Mouse (Mus musculus) CH12.LX (cell line): ENCODE measurements around the gene Klhl18. TPM values are rescaled to one million over a fixed set of nuclear protein-coding genes. Genes with fewer than 3 reads are reported as not detected.

Experiments
- DNase-seq: peaks from one replicate; pipeline ENCODE4 v3.0.0-alpha.2; 2013; ENCODE audit errors: extremely low read depth
- H3K27ac ChIP-seq: 2 replicates; pipeline ENCODE4 v1.5.1; 2012; ENCODE audit warnings: low read depth, mild to moderate bottlenecking, control low read depth, moderate library complexity; ENCODE audit not compliant: insufficient read depth
- H3K27me3 ChIP-seq: replicated peaks from 2 replicates; pipeline ENCODE3; 2012; ENCODE audit warnings: inconsistent platforms
- H3K36me3 ChIP-seq, 2 experiments: replicated peaks in 1 of 2; 2 replicates each; pipeline versions ENCODE3 to v1.6.1; 2012; ENCODE audit warnings: inconsistent platforms in 1 of 2, low read length in 1 of 2, mild to moderate bottlenecking in 1 of 2, mixed read lengths in 1 of 2, moderate library complexity in 1 of 2; ENCODE audit not compliant: control insufficient read depth in 1 of 2, insufficient read depth in 1 of 2
- H3K4me1 ChIP-seq, 2 experiments: 2 replicates each; pipeline ENCODE4 v1.6.1; 2012; ENCODE audit warnings: inconsistent platforms in 1 of 2, moderate library complexity in 1 of 2; ENCODE audit not compliant: insufficient read depth in 2 of 2, control insufficient read depth in 1 of 2
- H3K4me2 ChIP-seq: 2 replicates; pipeline ENCODE4 v1.6.1; 2012; ENCODE audit warnings: low read depth, mild to moderate bottlenecking, control low read depth; ENCODE audit not compliant: poor library complexity, insufficient read depth, severe bottlenecking
- H3K4me3 ChIP-seq, 3 experiments: fragments of 150-350 bp in 1 of 3; sonication (generic) in 1 of 3; replicated peaks in 1 of 3; 2 replicates each; pipeline versions ENCODE3 to v1.5.1; 2011 to 2012; ENCODE audit warnings: low read depth in 2 of 3, low read length in 2 of 3, mild to moderate bottlenecking in 2 of 3, moderate library complexity in 2 of 3, control low read depth in 1 of 3, improper control_type of control experiment in 1 of 3, inconsistent platforms in 1 of 3, mixed read lengths in 1 of 3; ENCODE audit not compliant: poor library complexity in 1 of 3
- H3K79me2 ChIP-seq: replicated peaks from 2 replicates; pipeline ENCODE4 v1.6.1; 2012; ENCODE audit warnings: mild to moderate bottlenecking, moderate library complexity; ENCODE audit not compliant: control insufficient read depth, poor library complexity, insufficient read depth, severe bottlenecking; ENCODE audit errors: extremely low read depth
- H3K9ac ChIP-seq: 2 replicates; pipeline ENCODE4 v1.6.1; 2012; ENCODE audit warnings: low read depth, mild to moderate bottlenecking, control low read depth, moderate library complexity; ENCODE audit not compliant: insufficient read depth
- H3K9me3 ChIP-seq: replicated peaks from 2 replicates; pipeline ENCODE3; 2012; ENCODE audit warnings: low read length, inconsistent platforms, mixed read lengths
- BHLHE40 ChIP-seq: IDR thresholded peaks from 2 replicates; pipeline ENCODE4 v1.6.1; 2011; ENCODE audit warnings: mild to moderate bottlenecking, low read depth, low read length, improper control_type of control experiment
- CHD2 ChIP-seq: IDR thresholded peaks from 2 replicates; pipeline ENCODE4 v1.6.1; 2011; ENCODE audit warnings: low read length, improper control_type of control experiment
- CTCF ChIP-seq, 2 experiments: IDR thresholded peaks in 1 of 2; conservative IDR thresholded peaks in 1 of 2; 2 replicates each; pipeline ENCODE4 v1.5.1; 2011 to 2012; ENCODE audit warnings: low read depth in 2 of 2, low read length in 2 of 2, improper control_type of control experiment in 1 of 2, inconsistent platforms in 1 of 2, mild to moderate bottlenecking in 1 of 2, moderate library complexity in 1 of 2
- E2F4 ChIP-seq: IDR thresholded peaks from 2 replicates; pipeline ENCODE4 v1.6.1; 2011; ENCODE audit warnings: low read depth, low read length, improper control_type of control experiment; ENCODE audit not compliant: insufficient replicate concordance
- ETS1 ChIP-seq: conservative IDR thresholded peaks from 2 replicates; pipeline ENCODE4 v1.6.1; 2012; ENCODE audit warnings: low read depth, mild to moderate bottlenecking, inconsistent platforms, low read length, improper control_type of control experiment, moderate library complexity
- JUN ChIP-seq: IDR thresholded peaks from 2 replicates; pipeline ENCODE4 v1.6.1; 2011; ENCODE audit warnings: low read depth, mild to moderate bottlenecking, low read length, improper control_type of control experiment, moderate library complexity; ENCODE audit not compliant: insufficient read depth
- POLR2A ChIP-seq: IDR thresholded peaks from 2 replicates; pipeline ENCODE4 v1.6.1; 2011; ENCODE audit warnings: low read depth, mild to moderate bottlenecking, improper control_type of control experiment, low read length
- RAD21 ChIP-seq: IDR thresholded peaks from 2 replicates; pipeline ENCODE4 v1.6.1; 2011; ENCODE audit warnings: low read depth, mild to moderate bottlenecking, low read length, improper control_type of control experiment, moderate library complexity
- SIN3A ChIP-seq: IDR thresholded peaks from 2 replicates; pipeline ENCODE4 v1.6.1; 2012; ENCODE audit warnings: low read length, improper control_type of control experiment, inconsistent platforms
- SMC3 ChIP-seq: IDR thresholded peaks from 2 replicates; pipeline ENCODE4 v1.6.1; 2011; ENCODE audit warnings: low read depth, low read length, improper control_type of control experiment
- TBP ChIP-seq: conservative IDR thresholded peaks from 2 replicates; pipeline ENCODE4 v1.6.1; 2011; ENCODE audit warnings: low read depth, low read length, improper control_type of control experiment
- ZC3H11A ChIP-seq: IDR thresholded peaks from 2 replicates; pipeline ENCODE4 v1.6.1; 2012; ENCODE audit warnings: low read depth, mild to moderate bottlenecking, inconsistent platforms, low read length, improper control_type of control experiment
- dilution Hi-C: fragments of 300-500 bp; cut with MboI; formaldehyde crosslinking; loops from 2 replicates; pipeline ENCODE4 v1.14.3; 2020; ENCODE audit warnings: low sequenced_read_pairs; ENCODE audit not compliant: extremely low pct_unique_long_range_greater_than_20kb, extremely low pct_ligation_motif_present
- in situ Hi-C: fragments of 300-500 bp; cut with MboI; formaldehyde crosslinking; loops from 3 replicates; pipeline ENCODE4 v1.14.3; 2019; ENCODE audit warnings: low sequenced_read_pairs, low pct_ligation_motif_present, low pct_unique_long_range_greater_than_20kb, mixed read lengths
- polyA plus RNA-seq: library from polyadenylated mRNA; unstranded; fragments of >175 nt; gene quantifications from 2 replicates; pipeline ENCODE4 v1.2.1, GENCODE M21; 2012; ENCODE audit warnings: low read depth; ENCODE audit not compliant: insufficient read length
- total RNA-seq, 2 experiments: library from RNA; depleted of rRNA; stranded (reverse); fragments of 300-350 nt in 1 of 2; fragments of >200 nt in 1 of 2; gene quantifications; 2 replicates each; pipeline ENCODE4 v1.2.3; 2012 to 2014

Gene Klhl18
- total and polyA plus RNA-seq, 3 experiments: 3.0 to 10.1 (median 4.8) TPM

DNA sequence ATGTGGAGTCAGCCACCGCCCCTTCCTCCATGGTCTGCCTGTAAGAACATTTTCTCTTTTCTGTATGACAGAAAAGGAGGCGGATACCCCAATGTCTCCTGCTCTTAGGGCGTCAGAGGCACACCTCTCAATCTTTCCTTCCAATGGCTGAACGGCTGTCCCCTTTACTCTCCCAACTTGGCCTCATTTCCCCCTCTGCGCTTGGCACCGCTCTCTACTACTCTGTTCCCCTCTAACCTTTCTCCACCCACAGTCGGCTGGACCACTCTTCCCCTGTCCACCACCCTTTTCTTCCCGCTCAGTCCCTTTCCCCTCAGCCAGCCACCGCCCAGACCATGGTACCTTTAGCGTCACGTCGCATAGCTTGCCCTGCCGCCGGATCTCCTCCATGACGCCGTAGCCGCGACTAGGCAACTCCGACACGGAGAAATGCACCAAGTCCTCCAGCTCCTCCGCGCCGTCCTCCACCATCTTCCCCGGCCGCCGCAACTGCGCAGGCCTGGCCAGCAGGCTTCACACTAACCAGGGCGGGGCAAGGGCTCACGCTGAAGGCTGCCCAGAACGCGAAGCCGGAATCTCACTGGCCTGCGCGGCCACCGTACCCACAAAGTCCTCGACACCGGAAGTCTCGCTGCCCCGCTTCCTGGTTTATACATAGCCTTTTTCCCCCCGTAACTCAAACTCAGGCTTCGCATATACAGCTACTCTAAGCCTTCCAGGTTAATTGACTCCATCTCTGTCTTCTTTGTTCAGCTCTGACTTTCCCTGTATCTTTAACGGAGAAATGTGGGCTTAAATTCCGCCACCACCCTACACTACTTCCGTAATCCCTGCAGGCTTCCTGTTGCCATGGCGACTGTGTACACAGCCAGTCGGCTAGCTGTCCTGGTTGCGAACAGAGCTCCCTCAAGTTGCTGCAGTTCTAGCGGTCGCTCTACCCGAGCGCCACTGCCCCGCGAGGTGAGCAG is at the start of gene Klhl18, which contains the start of gene Kif9 (continued):
- TF ChIP-seq TBP: peak; percentile 53; the same call in 1 of the 2 replicates

DNA sequence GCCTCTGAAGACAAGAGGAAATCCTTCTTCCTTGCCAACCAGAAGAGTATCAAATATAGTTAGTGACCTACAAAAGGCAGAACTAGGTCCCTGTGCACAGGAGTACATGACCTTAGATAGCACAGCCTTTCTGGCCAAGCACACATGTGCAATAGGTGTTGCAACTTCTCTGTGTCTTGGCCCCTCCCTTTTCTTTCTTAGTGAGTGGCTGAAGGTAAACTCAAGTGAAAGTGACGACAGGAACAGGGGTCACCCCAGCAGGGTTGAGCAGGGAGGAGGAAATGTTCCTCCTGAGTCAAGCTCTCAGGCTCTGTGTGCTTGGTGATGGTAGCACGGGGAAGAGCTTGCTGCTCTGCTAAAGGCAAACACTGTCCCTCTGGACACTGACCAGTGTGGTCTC is 49.2 kb upstream of the Klhl18 start:
- Histone ChIP-seq H3K27me3 (no peaks in the 10 kb centered on the region), H3K79me2 (no peaks in the 10 kb centered on the region), H3K36me3 (peaks cover 0 to 2% of the 10 kb centered on the region in 2 experiments), H3K9ac (no peak overlapping the region), H3K27ac (no peak overlapping the region), H3K4me2 (no peak overlapping the region), H3K4me3 (no peak overlapping the region)
- dilution Hi-C loops: no loop called here
- in situ Hi-C loops: loop anchor here (10.0 kb wide), 1 partner anchor 51 kb away; the partner anchor contains the start of genes Kif9 and Klhl18
- no peak for DNase-seq
- TF ChIP-seq RAD21: no peak
- TF ChIP-seq, all 38 proteins: peak for 0
- Histone ChIP-seq H3K4me1 (peaks cover 3 to 19% of the 10 kb centered on the region in 2 experiments; a peak in 2 of 4 replicates), H3K9me3 (no peaks in the 10 kb centered on the region)

DNA sequence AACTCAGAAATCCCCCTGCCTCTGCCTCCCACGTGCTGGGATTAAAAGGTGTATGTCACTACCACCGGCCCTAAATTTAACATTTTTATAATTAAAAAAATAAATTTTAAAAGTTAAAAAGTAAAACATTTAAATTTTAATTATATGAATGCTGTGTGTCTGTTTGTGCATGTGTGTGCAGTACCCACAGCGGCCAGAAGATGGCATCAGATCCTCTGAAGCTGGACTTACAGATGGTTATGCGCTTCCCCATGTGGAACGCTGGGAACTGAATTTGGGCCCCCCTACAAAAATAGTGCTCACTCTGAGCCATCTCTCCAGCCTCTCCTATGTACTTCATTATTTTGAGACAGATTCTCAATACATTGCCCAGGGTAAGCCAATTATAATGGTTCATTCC is 14.4 kb upstream of the Klhl18 start:
- dilution Hi-C loops: no loop called here
- no peaks in the 10 kb centered on the region for H3K27me3 ChIP-seq
- peaks cover 0 to 5% of the 10 kb centered on the region in 2 experiments for H3K36me3 ChIP-seq
- no peak overlapping the region for H3K27ac ChIP-seq
- H3K79me2 ChIP-seq: no peaks in the 10 kb centered on the region
- peaks cover 8% of the 10 kb centered on the region for H3K9me3 ChIP-seq
- H3K4me3 ChIP-seq: no peak overlapping the region
- H3K4me1 ChIP-seq: no peaks in the 10 kb centered on the region
- in situ Hi-C loops: no loop called here
- no peak overlapping the region for H3K4me2 ChIP-seq
- no peak overlapping the region for H3K9ac ChIP-seq
- no peak for DNase-seq
- TF ChIP-seq ETS1 (no peak), CHD2 (no peak), CTCF (conservative IDR thresholded peaks at IDR 0.05 in 1 of 2, IDR thresholded peaks at IDR 0.05 in 1 of 2; ENCODE audit: low read depth in 2 of 2, low read length in 2 of 2) (peak; percentile 29 to 57; a peak in 3 of 4 replicates), SMC3 (peak; percentile 57), BHLHE40 (no peak), POLR2A (no peak), JUN (no peak), E2F4 (no peak), ZC3H11A (no peak), SIN3A (no peak), RAD21 (peak; percentile 46)
